Mouse (Mus musculus) heart, adult 18-20 months (tissue): ENCODE results near the gene Cux2. TPM values are rescaled to one million over a fixed set of nuclear protein-coding genes. Genes with fewer than 3 reads are reported as not detected.

Experiments used
- DNase-seq, 2 experiments: peaks; one replicate each; pipeline ENCODE4 v3.0.0; 2021 to 2022; ENCODE audit warnings: mixed read lengths in 1 of 2
- total RNA-seq, 2 experiments: library from RNA; stranded (reverse); gene quantifications; 2 replicates each; pipeline ENCODE4 v1.2.3; 2021

The Cux2 gene
- total RNA-seq, 2 experiments from 2014 or later, result 19.3 to 19.4 TPM

DNA sequence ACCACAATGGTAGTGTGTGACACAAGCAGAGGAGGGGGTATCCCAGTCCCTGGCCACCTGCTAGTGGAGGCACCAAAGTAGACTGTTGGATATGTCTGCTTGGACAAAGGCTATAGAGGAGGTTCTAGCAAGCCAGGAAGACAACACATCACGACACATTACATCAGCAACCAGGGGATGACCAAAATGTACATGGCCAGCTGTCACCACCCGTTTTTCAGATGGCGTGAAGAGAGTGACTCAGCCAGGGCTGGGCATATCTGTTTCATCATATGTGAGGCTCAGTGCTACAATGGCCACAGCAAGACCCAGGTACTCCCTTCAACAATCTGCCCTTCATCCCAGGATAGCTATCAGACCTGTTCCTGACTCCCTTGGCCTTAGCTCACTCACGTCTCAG is 133.1 kb downstream of the Cux2 start:
- DNase-seq, result no peak

DNA sequence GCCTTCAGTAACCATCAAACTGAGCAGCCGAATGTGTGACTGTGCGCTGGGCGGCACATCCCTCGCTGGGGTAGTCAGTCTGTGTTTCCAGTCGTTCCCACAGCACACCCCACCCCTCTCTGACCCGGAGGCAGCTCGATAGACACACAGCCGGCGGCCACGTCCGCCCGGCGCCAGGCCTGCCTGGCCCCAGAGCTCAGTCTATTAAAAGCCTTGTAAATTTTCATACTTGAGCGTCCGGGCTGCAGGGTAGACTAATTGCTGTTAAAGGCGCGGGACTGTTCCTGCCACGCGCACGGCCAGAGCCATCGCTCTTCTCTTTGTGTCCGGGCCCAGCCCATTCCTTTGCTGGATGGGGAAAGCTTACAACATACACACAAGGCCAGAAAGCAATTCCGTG is 135.9 kb downstream of the Cux2 start:
- no peak for DNase-seq

GRCm38 (mm10) chr5:121909226-121909985 is 140.5 kb downstream of the Cux2 start:
- DNase-seq, result no peak

- DNase-seq, result no peak
Observed at GRCm38 (mm10) chr5:121905671-121906070, 144.2 kb downstream of the Cux2 start.

- no peak for DNase-seq
Observed at GRCm38 (mm10) chr5:121904799-121905198, 145.1 kb downstream of the Cux2 start.

GRCm38 (mm10) chr5:121902809-121903745 is 146.8 kb downstream of the Cux2 start:
- DNase-seq, result no peak

DNA sequence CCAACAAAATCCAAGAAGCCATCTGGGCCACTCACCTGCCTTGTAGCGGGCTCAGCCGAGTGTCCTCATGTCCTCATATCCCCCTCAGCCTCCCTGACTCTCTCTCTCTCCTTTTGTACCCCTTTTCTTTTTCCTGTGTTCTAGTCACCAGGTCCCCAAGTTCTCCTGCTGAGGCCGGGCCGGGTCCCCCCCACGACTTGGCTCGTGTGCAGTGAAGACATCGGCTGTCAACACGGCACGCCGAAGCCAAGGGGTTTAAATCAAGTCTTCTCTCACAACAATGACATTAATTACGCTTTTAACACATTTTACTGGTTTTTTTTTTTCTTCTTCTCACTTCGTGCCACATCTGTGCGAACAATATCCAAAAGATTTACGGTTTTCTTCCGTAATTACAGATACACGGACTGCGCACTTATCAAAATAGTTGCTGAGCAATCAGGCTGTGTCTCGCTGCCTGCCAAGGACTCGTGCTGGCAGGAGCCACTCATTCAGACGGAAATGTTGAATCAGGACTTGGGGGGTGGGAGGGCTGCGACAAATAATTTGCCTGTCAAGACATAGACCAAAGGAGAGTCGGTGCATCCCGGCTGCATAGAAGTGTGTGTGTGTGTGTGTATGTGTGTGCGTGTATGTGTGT is 154.7 kb downstream of the Cux2 start:
- peak in 1 of 2 experiments; percentile 19 for DNase-seq

GRCm38 (mm10) chr5:121894647-121895046 is 155.3 kb downstream of the Cux2 start:
- DNase-seq, result no peak

DNA sequence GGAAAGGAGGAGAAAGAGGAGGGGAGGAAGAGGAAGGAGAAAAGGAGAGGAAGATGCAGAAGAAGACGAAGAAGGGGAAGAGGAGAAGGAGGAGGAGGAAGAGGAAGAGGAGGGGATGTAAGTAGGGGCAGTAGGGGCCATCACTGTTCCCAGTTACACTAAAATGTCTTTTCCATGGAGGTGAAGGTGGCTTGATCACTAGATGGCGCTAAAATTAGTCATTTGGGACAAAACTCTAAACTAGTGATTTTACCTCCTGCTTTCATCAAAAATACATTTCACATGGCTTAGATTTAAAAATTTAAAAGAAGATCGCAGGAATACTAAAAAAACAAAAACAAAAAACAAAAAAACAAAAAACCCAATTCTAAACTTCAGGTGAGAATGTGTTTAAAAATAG is 156.3 kb downstream of the Cux2 start:
- peak in 1 of 2 experiments; percentile 29 for DNase-seq

DNA sequence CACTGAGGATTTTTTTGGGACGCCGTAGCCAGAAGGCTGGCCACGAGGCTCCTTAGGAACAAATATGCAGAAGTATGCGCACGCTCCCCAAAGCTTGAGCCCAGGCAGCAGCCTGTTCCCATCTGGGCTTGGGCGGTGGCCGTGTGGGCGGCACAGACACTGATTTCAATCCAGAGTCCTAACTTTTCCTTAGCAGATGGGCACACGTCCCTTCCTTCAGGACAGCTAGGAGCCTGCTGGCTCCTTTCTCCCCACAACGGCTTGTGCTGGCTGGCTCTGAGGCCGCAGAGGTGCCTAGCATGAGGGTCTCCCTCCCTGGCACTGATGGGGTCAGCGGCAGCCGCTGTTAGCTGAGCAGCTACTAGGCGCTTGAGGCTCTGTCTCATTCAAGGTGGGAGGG is 157.6 kb downstream of the Cux2 start:
- no peak for DNase-seq

- no peak for DNase-seq
Observed at GRCm38 (mm10) chr5:121890925-121891324, 159.0 kb downstream of the Cux2 start.

- DNase-seq, result no peak
Observed at GRCm38 (mm10) chr5:121889819-121890362, 160.0 kb downstream of the Cux2 start.

GRCm38 (mm10) chr5:121889375-121889774 is 160.5 kb downstream of the Cux2 start:
- DNase-seq, result no peak

DNA sequence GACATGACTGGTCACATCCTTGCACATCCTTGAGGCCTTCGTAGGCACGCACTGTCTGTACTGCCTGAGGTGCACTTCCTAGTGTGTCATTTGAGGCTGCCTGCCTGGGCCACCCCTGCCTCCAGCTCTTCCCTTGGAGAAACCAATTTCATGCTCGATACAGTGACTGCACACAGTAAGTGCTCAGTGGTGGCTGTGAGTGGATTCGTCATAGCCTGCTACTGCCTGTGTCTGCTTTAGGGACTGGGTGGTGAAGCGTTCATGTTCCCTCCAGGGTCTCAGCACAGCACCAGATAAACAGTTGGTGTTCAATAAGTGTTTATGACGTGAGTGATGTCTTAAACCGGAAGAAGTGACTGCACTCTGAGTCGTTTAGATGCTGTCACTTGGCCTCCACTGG is 166.5 kb downstream of the Cux2 start:
- DNase-seq, result no peak

DNA sequence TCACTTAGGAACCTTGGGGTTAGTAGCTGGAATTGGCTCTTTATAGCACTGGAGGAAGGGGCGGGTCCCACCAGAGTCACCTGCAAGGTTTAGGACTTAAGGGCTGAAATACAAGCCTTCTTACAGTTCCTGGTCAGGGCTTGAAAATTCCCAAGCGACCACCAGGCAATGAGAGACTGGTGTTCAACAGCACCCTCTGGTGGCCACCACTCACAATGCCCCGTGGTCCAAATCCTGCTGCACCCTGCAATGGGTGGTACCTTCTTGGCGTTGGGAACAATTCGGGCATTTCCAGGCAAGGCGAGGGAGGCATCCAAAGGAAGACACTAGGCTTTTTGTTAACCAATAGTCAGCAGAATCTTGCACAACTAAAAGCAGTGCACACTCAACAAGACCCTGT is 170.7 kb downstream of the Cux2 start:
- DNase-seq, result peak; percentile 33 to 68

GRCm38 (mm10) chr5:121878703-121879102 is 171.2 kb downstream of the Cux2 start:
- peak; percentile 33 to 45 for DNase-seq

DNA sequence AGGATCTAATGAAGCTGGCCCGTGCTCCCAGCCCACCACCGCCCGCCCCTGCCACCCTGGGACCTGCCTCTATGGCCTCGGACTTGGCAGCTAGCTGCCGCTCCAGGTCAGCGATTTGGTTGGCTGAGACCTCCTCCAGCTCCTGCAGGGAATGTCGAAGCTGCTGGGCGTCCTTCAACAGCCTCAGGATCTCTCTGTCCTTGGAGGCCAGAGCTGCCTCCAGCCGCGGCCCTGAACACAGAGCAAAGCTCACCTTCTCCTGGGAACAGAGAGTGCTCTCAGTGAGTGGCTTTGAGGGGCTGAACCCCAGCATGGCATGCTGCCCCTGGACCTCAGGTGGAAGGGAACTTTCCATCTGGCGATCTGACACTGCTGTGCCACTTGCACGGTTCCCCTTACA is 173.0 kb downstream of the Cux2 start:
- no peak for DNase-seq

- no peak for DNase-seq
Observed at GRCm38 (mm10) chr5:121875041-121875440, 174.9 kb downstream of the Cux2 start.

GRCm38 (mm10) chr5:121872158-121872557 is 177.7 kb downstream of the Cux2 start:
- DNase-seq, result peak; percentile 74 to 92

- DNase-seq, result no peak
Observed at GRCm38 (mm10) chr5:121871515-121872030, 178.3 kb downstream of the Cux2 start.

- DNase-seq, result peak in 1 of 2 experiments; percentile 21
Observed at GRCm38 (mm10) chr5:121870832-121871231, 179.1 kb downstream of the Cux2 start.

DNA sequence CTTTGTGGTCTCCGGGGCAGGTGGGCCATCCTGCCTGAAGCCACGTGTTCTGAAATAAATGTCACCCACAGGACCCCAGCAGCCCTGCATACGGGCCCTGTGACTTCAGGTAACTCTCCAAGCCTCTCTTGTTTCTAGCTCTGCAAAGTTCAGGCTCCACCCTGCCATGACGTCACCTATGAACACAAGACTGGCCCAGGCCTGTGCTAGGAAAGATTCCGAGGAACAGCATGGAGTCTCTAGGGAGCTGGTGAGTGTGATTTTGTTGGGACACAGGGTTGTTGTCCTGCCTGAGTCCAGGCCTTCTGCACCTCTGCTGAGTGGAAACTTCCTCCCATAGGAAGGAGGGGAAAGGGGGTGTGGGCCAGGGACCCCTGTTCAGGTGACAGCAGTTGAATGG is 181.9 kb downstream of the Cux2 start:
- DNase-seq, result peak in 1 of 2 experiments; percentile 46
